Mouse (Mus musculus): Measurements from ENCODE around the gene Taok2. TPM values are rescaled to one million over a fixed set of nuclear protein-coding genes. Genes with fewer than 3 reads are reported as not detected.

Gene Taok2
- 27.3 and 31.2 TPM in 2 replicates for polyA plus RNA-seq (2014; fragmentation: Nextera tagmentation; extraction: Ambion mirVana)

GRCm38 (mm10) chr7:126884286-126885164, at the start of gene Taok2:
Gene Taok2, minus strand, starts transcription at chr7:126884703.
- ATAC-seq (ENCODE audit: low FRiP score): peak; percentile 97

GRCm38 (mm10) chr7:126932652-126933051, 48.1 kb upstream of the Taok2 start:
- no peaks in the 10 kb centered on the region for H3K9me3 ChIP-seq (ENCODE audit: control insufficient read depth, low read length)
- no peak for ATAC-seq (ENCODE audit: low FRiP score)
- no peaks in the 10 kb centered on the region for H3K27me3 ChIP-seq (ENCODE audit: control insufficient read depth, insufficient read depth, low read length)
- H3K36me3 ChIP-seq (ENCODE audit: control insufficient read depth, insufficient read depth, low read length): 0 out of 2 replicates have a peak, but pooled peaks cover 3% of the 10 kb centered on the region
- no peak overlapping the region for H3K27ac ChIP-seq (ENCODE audit: low read depth, low read length)
- no peak for DNase-seq (ENCODE audit: low spot score)
- WGBS: 93% methylated on average over 2 of the region's 2 CpGs
- H3K9ac ChIP-seq (ENCODE audit: low read depth, low read length): no peak overlapping the region
- H3K4me2 ChIP-seq (replicated peaks; ENCODE audit: low read depth, low read length): no peak overlapping the region
- no peak overlapping the region for H3K4me3 ChIP-seq (ENCODE audit: low read depth, low read length)
- H3K4me1 ChIP-seq (replicated peaks; ENCODE audit: control insufficient read depth, insufficient read depth, low read length): no peaks in the 10 kb centered on the region

More at GRCm38 (mm10) chr7:126884286-126885164, at the start of gene Taok2:
- Histone ChIP-seq H3K9me3 (ENCODE audit: control insufficient read depth, low read length) (no peaks in the 10 kb centered on the region), H3K27ac (ENCODE audit: low read depth, low read length) (peak within 1 kb of the TSS; percentile 86), H3K4me2 (replicated peaks; ENCODE audit: low read depth, low read length) (peak within 1 kb of the TSS; percentile 95), H3K4me1 (replicated peaks; ENCODE audit: control insufficient read depth, insufficient read depth, low read length) (peaks cover 5% of the 10 kb centered on the region; the same call in 1 of the 2 replicates), H3K27me3 (ENCODE audit: control insufficient read depth, insufficient read depth, low read length) (no peaks in the 10 kb centered on the region), H3K9ac (ENCODE audit: low read depth, low read length) (peak within 1 kb of the TSS; percentile 71), H3K36me3 (ENCODE audit: control insufficient read depth, insufficient read depth, low read length) (peaks cover 4% of the 10 kb centered on the region; the same call in 1 of the 2 replicates), H3K4me3 (ENCODE audit: low read depth, low read length) (peak within 1 kb of the TSS; percentile 80)
- WGBS: under 1% methylated on average over 56 of the region's 56 CpGs
- DNase-seq (ENCODE audit: low spot score): peak; percentile 99

- H3K27ac ChIP-seq (ENCODE audit: low read depth, low read length): peak overlapping the region; percentile 43; the same call in 1 of the 2 replicates
- H3K4me1 ChIP-seq (replicated peaks; ENCODE audit: control insufficient read depth, insufficient read depth, low read length): no peaks in the 10 kb centered on the region
- peak overlapping the region; percentile 93 for H3K4me2 ChIP-seq (replicated peaks; ENCODE audit: low read depth, low read length)
- peak overlapping the region; percentile 67 for H3K9ac ChIP-seq (ENCODE audit: low read depth, low read length)
- no peaks in the 10 kb centered on the region for H3K36me3 ChIP-seq (ENCODE audit: control insufficient read depth, insufficient read depth, low read length)
- WGBS: under 1% methylated on average over 21 of the region's 27 CpGs
- DNase-seq (ENCODE audit: low spot score) (no peak), ATAC-seq (ENCODE audit: low FRiP score) (peak; percentile 80)
- H3K4me3 ChIP-seq (ENCODE audit: low read depth, low read length): peak overlapping the region; percentile 71
- no peaks in the 10 kb centered on the region for H3K9me3 ChIP-seq (ENCODE audit: control insufficient read depth, low read length)
- H3K27me3 ChIP-seq (ENCODE audit: control insufficient read depth, insufficient read depth, low read length): no peaks in the 10 kb centered on the region
Observed at GRCm38 (mm10) chr7:126929046-126929445, 44.5 kb upstream of the Taok2 start.

GRCm38 (mm10) chr7:126928384-126929037, 44.0 kb upstream of the Taok2 start, which contains the start of gene Kctd13:
Gene Kctd13, plus strand, starts transcription at chr7:126928879.
- H3K27me3 ChIP-seq (ENCODE audit: control insufficient read depth, insufficient read depth, low read length): no peaks in the 10 kb centered on the region
- H3K4me1 ChIP-seq (replicated peaks; ENCODE audit: control insufficient read depth, insufficient read depth, low read length): no peaks in the 10 kb centered on the region
- peak within 1 kb of the TSS; percentile 43; the same call in 1 of the 2 replicates for H3K27ac ChIP-seq (ENCODE audit: low read depth, low read length)
- no peaks in the 10 kb centered on the region for H3K9me3 ChIP-seq (ENCODE audit: control insufficient read depth, low read length)
- DNase-seq (ENCODE audit: low spot score): peak; percentile 95
- peak within 1 kb of the TSS; percentile 93 for H3K4me2 ChIP-seq (replicated peaks; ENCODE audit: low read depth, low read length)
- H3K4me3 ChIP-seq (ENCODE audit: low read depth, low read length): peak within 1 kb of the TSS; percentile 71
- peak; percentile 94 for ATAC-seq (ENCODE audit: low FRiP score)
- 5% methylated on average over 48 of the region's 56 CpGs for WGBS
- H3K36me3 ChIP-seq (ENCODE audit: control insufficient read depth, insufficient read depth, low read length): no peaks in the 10 kb centered on the region
- H3K9ac ChIP-seq (ENCODE audit: low read depth, low read length): peak within 1 kb of the TSS; percentile 67

- H3K27ac ChIP-seq (ENCODE audit: low read depth, low read length): no peak overlapping the region
- DNase-seq (ENCODE audit: low spot score) (no peak), ATAC-seq (ENCODE audit: low FRiP score) (no peak)
- H3K27me3 ChIP-seq (ENCODE audit: control insufficient read depth, insufficient read depth, low read length): no peaks in the 10 kb centered on the region
- H3K4me3 ChIP-seq (ENCODE audit: low read depth, low read length): no peak overlapping the region
- no peak overlapping the region for H3K4me2 ChIP-seq (replicated peaks; ENCODE audit: low read depth, low read length)
- H3K4me1 ChIP-seq (replicated peaks; ENCODE audit: control insufficient read depth, insufficient read depth, low read length): peaks cover 4% of the 10 kb centered on the region; the same call in 1 of the 2 replicates
- H3K36me3 ChIP-seq (ENCODE audit: control insufficient read depth, insufficient read depth, low read length): no peaks in the 10 kb centered on the region
- no peaks in the 10 kb centered on the region for H3K9me3 ChIP-seq (ENCODE audit: control insufficient read depth, low read length)
- no peak overlapping the region for H3K9ac ChIP-seq (ENCODE audit: low read depth, low read length)
- WGBS: 59% methylated on average over 3 of the region's 3 CpGs
Observed at GRCm38 (mm10) chr7:126926299-126926698, 41.8 kb upstream of the Taok2 start.

- DNase-seq (ENCODE audit: low spot score): no peak
- peak overlapping the region; percentile 88 for H3K27ac ChIP-seq (ENCODE audit: low read depth, low read length)
- H3K36me3 ChIP-seq (ENCODE audit: control insufficient read depth, insufficient read depth, low read length): no peaks in the 10 kb centered on the region
- no peaks in the 10 kb centered on the region for H3K9me3 ChIP-seq (ENCODE audit: control insufficient read depth, low read length)
- H3K9ac ChIP-seq (ENCODE audit: low read depth, low read length): no peak overlapping the region
- H3K4me1 ChIP-seq (replicated peaks; ENCODE audit: control insufficient read depth, insufficient read depth, low read length): peaks cover 4% of the 10 kb centered on the region; the same call in 1 of the 2 replicates
- no peak overlapping the region for H3K4me3 ChIP-seq (ENCODE audit: low read depth, low read length)
- H3K4me2 ChIP-seq (replicated peaks; ENCODE audit: low read depth, low read length): no peak overlapping the region
- 27% methylated on average over 5 of the region's 5 CpGs for WGBS
- no peaks in the 10 kb centered on the region for H3K27me3 ChIP-seq (ENCODE audit: control insufficient read depth, insufficient read depth, low read length)
- no peak for ATAC-seq (ENCODE audit: low FRiP score)
Observed at GRCm38 (mm10) chr7:126923999-126924398, 39.5 kb upstream of the Taok2 start.

GRCm38 (mm10) chr7:126922624-126923060, 38.1 kb upstream of the Taok2 start, which contains the start of gene Tmem219:
Gene Tmem219, minus strand, starts transcription at chr7:126922917.
- peak within 1 kb of the TSS; percentile 44 for H3K9ac ChIP-seq (ENCODE audit: low read depth, low read length)
- no peaks in the 10 kb centered on the region for H3K36me3 ChIP-seq (ENCODE audit: control insufficient read depth, insufficient read depth, low read length)
- peak; percentile 86 for ATAC-seq (ENCODE audit: low FRiP score)
- no peaks in the 10 kb centered on the region for H3K9me3 ChIP-seq (ENCODE audit: control insufficient read depth, low read length)
- peak within 1 kb of the TSS; percentile 88 for H3K27ac ChIP-seq (ENCODE audit: low read depth, low read length)
- H3K4me3 ChIP-seq (ENCODE audit: low read depth, low read length): peak within 1 kb of the TSS; percentile 11; the same call in 1 of the 2 replicates
- H3K4me2 ChIP-seq (replicated peaks; ENCODE audit: low read depth, low read length): peak within 1 kb of the TSS; percentile 31
- no peaks in the 10 kb centered on the region for H3K27me3 ChIP-seq (ENCODE audit: control insufficient read depth, insufficient read depth, low read length)
- 28% methylated on average over 5 of the region's 5 CpGs for WGBS
- DNase-seq (ENCODE audit: low spot score): peak; percentile 74
- peaks cover 4% of the 10 kb centered on the region; the same call in 1 of the 2 replicates for H3K4me1 ChIP-seq (replicated peaks; ENCODE audit: control insufficient read depth, insufficient read depth, low read length)

- Histone ChIP-seq H3K4me2 (replicated peaks; ENCODE audit: low read depth, low read length) (peak overlapping the region; percentile 9; the same call in 1 of the 2 replicates), H3K27ac (ENCODE audit: low read depth, low read length) (0 out of 2 replicates have a peak overlapping the region, but pooled peaks have one; percentile 1), H3K4me3 (ENCODE audit: low read depth, low read length) (0 out of 2 replicates have a peak overlapping the region, but pooled peaks have one; percentile 11), H3K9ac (ENCODE audit: low read depth, low read length) (no peak overlapping the region; the same call in 1 of the 2 replicates), H3K4me1 (replicated peaks; ENCODE audit: control insufficient read depth, insufficient read depth, low read length) (peaks cover 4% of the 10 kb centered on the region; the same call in 1 of the 2 replicates), H3K27me3 (ENCODE audit: control insufficient read depth, insufficient read depth, low read length) (no peaks in the 10 kb centered on the region), H3K9me3 (ENCODE audit: control insufficient read depth, low read length) (no peaks in the 10 kb centered on the region), H3K36me3 (ENCODE audit: control insufficient read depth, insufficient read depth, low read length) (no peaks in the 10 kb centered on the region)
- DNase-seq (ENCODE audit: low spot score) (no peak), ATAC-seq (ENCODE audit: low FRiP score) (no peak)
- WGBS: 75% methylated on average over 2 of the region's 2 CpGs
Observed at GRCm38 (mm10) chr7:126921563-126921962, 37.1 kb upstream of the Taok2 start.
